Mouse (Mus musculus): ENCODE results near the gene Rars2. TPM values are rescaled to one million over a fixed set of nuclear protein-coding genes. Genes with fewer than 3 reads are reported as not detected.

The Rars2 gene
- polyA plus RNA-seq, 1 experiment from 2014 or later = 82.5 TPM

DNA sequence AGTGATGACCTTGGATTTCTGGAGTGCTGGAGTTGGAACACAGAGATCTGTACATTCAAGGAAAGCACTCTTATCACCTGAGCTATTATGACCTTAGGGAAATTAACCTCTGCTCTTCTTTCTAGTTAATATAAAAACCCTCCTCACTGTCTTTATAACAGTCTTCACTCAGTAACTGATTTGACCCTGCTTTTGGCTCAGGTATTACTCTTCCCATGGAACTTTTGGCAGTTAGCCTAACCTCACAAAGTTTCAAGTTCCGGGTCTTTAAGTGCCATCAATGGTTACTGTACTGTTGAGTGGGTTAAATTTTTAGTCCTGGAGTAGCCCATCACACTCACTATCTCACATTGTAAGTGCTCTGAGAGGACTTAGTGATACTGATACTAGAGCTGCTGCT lies 15.2 kb downstream of the Rars2 start:
- Histone ChIP-seq H3K4me2 (ENCODE audit: low read depth, low read length, severe bottlenecking) (no peak overlapping the region), H3K36me3 (ENCODE audit: control insufficient read depth, insufficient read depth, low read length) (no peaks in the 10 kb centered on the region; the same call in 1 of the 2 replicates), H3K27me3 (ENCODE audit: control insufficient read depth, insufficient read depth, low read length) (no peaks in the 10 kb centered on the region), H3K27ac (ENCODE audit: low read depth, low read length) (no peak overlapping the region), H3K4me1 (replicated peaks; ENCODE audit: control insufficient read depth, insufficient read depth, low read length) (no peaks in the 10 kb centered on the region), H3K9ac (ENCODE audit: low read length) (no peak overlapping the region), H3K9me3 (ENCODE audit: control insufficient read depth, low read length) (no peaks in the 10 kb centered on the region), H3K4me3 (ENCODE audit: low read depth, low read length) (no peak overlapping the region)
- WGBS = 91% methylated on average over 1 of the region's 1 CpGs
- ATAC-seq (replicated peaks; ENCODE audit: low FRiP score) = no peak
- DNase-seq (ENCODE audit: low spot score) = no peak

DNA sequence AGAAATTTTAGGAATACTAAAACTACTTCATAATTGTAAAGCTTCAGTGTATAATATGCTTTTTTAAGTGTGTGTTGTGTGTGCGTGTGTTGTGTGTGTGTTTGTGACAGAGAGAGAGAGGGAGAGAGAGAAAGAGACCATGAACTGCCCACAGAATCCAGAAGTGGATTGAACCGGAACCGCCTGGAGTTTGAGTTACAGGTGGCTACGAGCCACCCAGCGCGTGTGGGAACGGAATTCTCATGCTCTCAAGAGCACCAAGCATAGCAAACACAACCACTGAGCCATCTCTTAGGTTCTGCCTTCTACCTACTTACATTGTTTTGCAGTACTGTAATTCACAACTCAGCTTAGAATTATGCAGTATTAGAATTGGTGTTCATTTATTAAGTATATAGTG lies 19.4 kb downstream of the Rars2 start:
- Histone ChIP-seq H3K4me3 (ENCODE audit: low read depth, low read length) (no peak overlapping the region), H3K4me1 (replicated peaks; ENCODE audit: control insufficient read depth, insufficient read depth, low read length) (no peaks in the 10 kb centered on the region), H3K36me3 (ENCODE audit: control insufficient read depth, insufficient read depth, low read length) (no peaks in the 10 kb centered on the region; the same call in 1 of the 2 replicates), H3K27ac (ENCODE audit: low read depth, low read length) (no peak overlapping the region), H3K27me3 (ENCODE audit: control insufficient read depth, insufficient read depth, low read length) (no peaks in the 10 kb centered on the region), H3K9ac (ENCODE audit: low read length) (no peak overlapping the region), H3K4me2 (ENCODE audit: low read depth, low read length, severe bottlenecking) (no peak overlapping the region), H3K9me3 (ENCODE audit: control insufficient read depth, low read length) (no peaks in the 10 kb centered on the region)
- ATAC-seq (replicated peaks; ENCODE audit: low FRiP score) = no peak
- 97% methylated on average over 7 of the region's 7 CpGs for WGBS
- DNase-seq (ENCODE audit: low spot score) = no peak

DNA sequence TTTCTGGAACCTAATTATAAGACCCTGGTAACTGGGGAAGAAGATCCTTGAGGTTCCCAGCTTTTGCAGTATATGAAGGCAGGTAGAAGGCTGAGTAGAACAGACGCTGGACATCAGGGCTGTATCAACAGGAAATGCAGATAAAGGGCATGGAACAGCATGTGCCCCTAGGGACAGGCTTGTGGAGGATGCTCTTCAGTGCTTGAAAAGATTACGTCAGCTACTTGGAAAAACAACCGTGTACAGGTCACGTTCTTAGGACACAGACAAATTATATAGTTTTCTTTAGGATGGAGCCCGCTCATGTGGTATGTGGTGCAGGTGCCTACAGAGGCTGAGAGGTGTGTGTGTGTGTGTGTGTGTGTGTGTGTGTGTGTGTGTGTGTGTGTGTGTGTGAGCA lies 21.3 kb downstream of the Rars2 start:
- Histone ChIP-seq H3K9me3 (ENCODE audit: control insufficient read depth, low read length) (no peaks in the 10 kb centered on the region), H3K36me3 (ENCODE audit: control insufficient read depth, insufficient read depth, low read length) (no peaks in the 10 kb centered on the region; the same call in 1 of the 2 replicates), H3K27ac (ENCODE audit: low read depth, low read length) (no peak overlapping the region), H3K4me2 (ENCODE audit: low read depth, low read length, severe bottlenecking) (no peak overlapping the region), H3K4me3 (ENCODE audit: low read depth, low read length) (no peak overlapping the region), H3K4me1 (replicated peaks; ENCODE audit: control insufficient read depth, insufficient read depth, low read length) (no peaks in the 10 kb centered on the region), H3K9ac (ENCODE audit: low read length) (no peak overlapping the region), H3K27me3 (ENCODE audit: control insufficient read depth, insufficient read depth, low read length) (no peaks in the 10 kb centered on the region)
- no peak for DNase-seq (ENCODE audit: low spot score)
- WGBS = 86% methylated on average over 5 of the region's 5 CpGs
- no peak for ATAC-seq (replicated peaks; ENCODE audit: low FRiP score)

DNA sequence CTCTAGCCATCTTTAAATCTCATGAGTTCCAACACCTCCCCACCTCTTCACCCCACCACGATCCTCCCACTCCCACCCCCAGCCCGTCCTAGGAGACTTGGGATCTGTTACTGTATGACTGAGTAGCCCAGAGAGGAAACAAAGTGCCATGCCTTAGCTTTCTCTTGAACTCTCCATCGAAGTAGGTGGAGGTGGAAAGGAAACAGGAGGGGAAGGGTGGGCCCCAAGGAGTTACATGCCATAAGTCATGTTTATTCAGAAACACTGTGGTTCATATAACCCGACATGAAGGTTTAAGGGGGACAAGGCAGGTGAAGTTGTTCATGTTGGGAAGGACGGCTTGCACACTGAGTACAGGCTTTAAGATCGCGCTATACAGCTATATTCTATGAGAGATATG lies 22.6 kb downstream of the Rars2 start:
- Histone ChIP-seq H3K9ac (ENCODE audit: low read length) (no peak overlapping the region), H3K36me3 (ENCODE audit: control insufficient read depth, insufficient read depth, low read length) (no peaks in the 10 kb centered on the region; the same call in 1 of the 2 replicates), H3K27me3 (ENCODE audit: control insufficient read depth, insufficient read depth, low read length) (no peaks in the 10 kb centered on the region), H3K4me1 (replicated peaks; ENCODE audit: control insufficient read depth, insufficient read depth, low read length) (no peaks in the 10 kb centered on the region), H3K9me3 (ENCODE audit: control insufficient read depth, low read length) (no peaks in the 10 kb centered on the region), H3K4me2 (ENCODE audit: low read depth, low read length, severe bottlenecking) (no peak overlapping the region), H3K4me3 (ENCODE audit: low read depth, low read length) (no peak overlapping the region), H3K27ac (ENCODE audit: low read depth, low read length) (no peak overlapping the region)
- 91% methylated on average over 7 of the region's 7 CpGs for WGBS
- no peak for ATAC-seq (replicated peaks; ENCODE audit: low FRiP score)
- no peak for DNase-seq (ENCODE audit: low spot score)

DNA sequence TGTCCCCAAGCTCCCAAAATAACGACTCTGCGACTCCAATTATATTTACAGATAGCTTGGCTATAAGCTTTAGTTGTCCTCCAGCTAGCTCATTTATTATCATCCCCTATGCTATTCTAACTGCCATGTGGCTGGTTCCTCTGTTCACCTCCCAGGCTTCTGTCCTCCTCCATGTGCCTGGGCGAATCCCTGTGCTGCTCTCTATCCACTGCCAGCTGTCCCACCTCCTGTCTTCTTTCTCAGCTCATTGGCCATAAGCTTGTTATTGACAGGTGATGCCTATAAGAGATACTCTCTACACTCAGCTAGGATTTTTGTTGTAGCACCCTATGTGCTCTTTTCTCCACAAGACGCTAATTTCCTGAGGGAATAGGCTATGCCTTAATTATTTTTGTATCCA lies 23.1 kb downstream of the Rars2 start:
- Histone ChIP-seq H3K9ac (ENCODE audit: low read length) (no peak overlapping the region), H3K27ac (ENCODE audit: low read depth, low read length) (no peak overlapping the region), H3K4me3 (ENCODE audit: low read depth, low read length) (no peak overlapping the region), H3K36me3 (ENCODE audit: control insufficient read depth, insufficient read depth, low read length) (no peaks in the 10 kb centered on the region; the same call in 1 of the 2 replicates), H3K4me2 (ENCODE audit: low read depth, low read length, severe bottlenecking) (no peak overlapping the region), H3K27me3 (ENCODE audit: control insufficient read depth, insufficient read depth, low read length) (no peaks in the 10 kb centered on the region), H3K9me3 (ENCODE audit: control insufficient read depth, low read length) (no peaks in the 10 kb centered on the region), H3K4me1 (replicated peaks; ENCODE audit: control insufficient read depth, insufficient read depth, low read length) (no peaks in the 10 kb centered on the region)
- DNase-seq (ENCODE audit: low spot score) = no peak
- 86% methylated on average over 4 of the region's 4 CpGs for WGBS
- no peak for ATAC-seq (replicated peaks; ENCODE audit: low FRiP score)

DNA sequence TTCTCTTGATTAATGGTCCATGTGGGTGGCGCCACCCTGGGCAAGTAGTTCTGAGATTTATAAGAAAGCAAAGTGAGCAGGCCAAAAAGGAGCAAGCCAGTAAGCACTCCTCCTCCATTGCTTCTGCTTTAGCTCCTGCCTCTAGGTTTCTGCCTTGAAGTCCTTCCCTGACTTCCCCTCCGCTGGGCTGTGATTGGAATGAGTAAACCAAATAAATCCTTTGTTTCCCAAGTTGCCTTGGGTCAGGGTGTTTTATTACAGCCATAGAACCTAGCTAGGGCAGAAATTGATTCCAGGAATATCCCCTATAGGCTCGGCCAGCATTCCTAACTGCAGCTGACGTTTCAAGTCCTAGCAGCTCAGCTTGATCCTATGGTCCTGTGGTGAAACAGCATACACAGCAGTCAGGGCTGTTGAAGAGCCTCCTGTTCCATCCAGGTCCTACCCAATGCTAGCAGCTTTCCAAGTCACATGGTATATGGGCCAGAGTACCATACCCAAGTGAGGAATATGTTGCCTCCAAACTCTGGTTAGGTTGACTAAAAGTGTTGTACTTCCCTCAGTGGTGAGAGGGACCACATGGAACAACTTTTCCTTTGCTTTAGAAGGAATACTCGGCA lies 25.1 kb downstream of the Rars2 start:
- H3K27me3 ChIP-seq (ENCODE audit: control insufficient read depth, insufficient read depth, low read length) = no peaks in the 10 kb centered on the region
- no peak overlapping the region for H3K4me3 ChIP-seq (ENCODE audit: low read depth, low read length)
- DNase-seq (ENCODE audit: low spot score) (no peak), ATAC-seq (replicated peaks; ENCODE audit: low FRiP score) (no peak)
- 84% methylated on average over 5 of the region's 5 CpGs for WGBS
- H3K36me3 ChIP-seq (ENCODE audit: control insufficient read depth, insufficient read depth, low read length) = no peaks in the 10 kb centered on the region; the same call in 1 of the 2 replicates
- no peaks in the 10 kb centered on the region for H3K4me1 ChIP-seq (replicated peaks; ENCODE audit: control insufficient read depth, insufficient read depth, low read length)
- no peaks in the 10 kb centered on the region for H3K9me3 ChIP-seq (ENCODE audit: control insufficient read depth, low read length)
- H3K27ac ChIP-seq (ENCODE audit: low read depth, low read length) = no peak overlapping the region
- no peak overlapping the region for H3K9ac ChIP-seq (ENCODE audit: low read length)
- no peak overlapping the region for H3K4me2 ChIP-seq (ENCODE audit: low read depth, low read length, severe bottlenecking)

DNA sequence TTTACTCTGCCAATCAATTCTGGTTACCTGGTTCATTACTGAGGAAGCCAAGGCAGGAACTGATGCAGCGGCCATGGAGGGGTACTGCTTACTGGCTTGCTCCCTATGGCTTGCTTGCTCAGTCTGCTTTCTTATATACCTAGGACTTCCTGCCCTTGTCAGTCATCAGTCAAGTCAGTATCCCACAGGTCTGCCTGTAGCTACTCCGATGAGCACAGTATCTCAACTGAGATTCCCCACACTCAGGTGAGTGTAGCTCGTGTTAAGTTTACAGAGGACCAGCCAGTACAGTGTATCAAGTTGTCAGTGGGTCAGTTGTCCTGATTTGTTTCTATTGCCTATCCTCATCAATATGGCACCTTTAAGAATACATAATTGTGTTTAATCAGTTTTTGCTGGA lies 26.0 kb downstream of the Rars2 start:
- 88% methylated on average over 3 of the region's 3 CpGs for WGBS
- Histone ChIP-seq H3K27me3 (ENCODE audit: control insufficient read depth, insufficient read depth, low read length) (no peaks in the 10 kb centered on the region), H3K4me2 (ENCODE audit: low read depth, low read length, severe bottlenecking) (no peak overlapping the region), H3K4me1 (replicated peaks; ENCODE audit: control insufficient read depth, insufficient read depth, low read length) (no peaks in the 10 kb centered on the region), H3K27ac (ENCODE audit: low read depth, low read length) (no peak overlapping the region), H3K4me3 (ENCODE audit: low read depth, low read length) (no peak overlapping the region), H3K9me3 (ENCODE audit: control insufficient read depth, low read length) (no peaks in the 10 kb centered on the region), H3K9ac (ENCODE audit: low read length) (no peak overlapping the region), H3K36me3 (ENCODE audit: control insufficient read depth, insufficient read depth, low read length) (no peaks in the 10 kb centered on the region; the same call in 1 of the 2 replicates)
- no peak for ATAC-seq (replicated peaks; ENCODE audit: low FRiP score)
- DNase-seq (ENCODE audit: low spot score) = no peak

DNA sequence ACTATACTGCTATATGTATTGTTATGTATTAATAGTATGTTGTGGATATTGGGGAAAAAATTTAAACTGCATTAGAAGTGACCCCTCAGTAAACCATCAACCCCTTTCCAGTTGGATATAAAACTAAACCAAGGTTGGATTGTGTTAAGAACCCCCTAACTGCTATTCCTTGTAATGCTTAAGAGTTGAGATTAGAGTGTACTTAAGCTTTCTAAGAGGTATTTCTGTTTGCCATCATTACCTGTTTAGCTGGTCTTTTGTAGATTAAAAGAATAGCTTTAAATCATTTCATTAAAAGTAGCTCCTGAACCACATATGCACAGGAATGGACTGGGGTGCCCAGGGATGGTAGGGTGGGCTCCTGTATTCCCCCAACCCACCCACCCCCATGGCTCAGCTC lies 30.0 kb downstream of the Rars2 start:
- H3K27me3 ChIP-seq (ENCODE audit: control insufficient read depth, insufficient read depth, low read length) = no peaks in the 10 kb centered on the region
- H3K4me1 ChIP-seq (replicated peaks; ENCODE audit: control insufficient read depth, insufficient read depth, low read length) = no peaks in the 10 kb centered on the region
- DNase-seq (ENCODE audit: low spot score) = no peak
- no peak overlapping the region for H3K9ac ChIP-seq (ENCODE audit: low read length)
- no peaks in the 10 kb centered on the region; the same call in 1 of the 2 replicates for H3K36me3 ChIP-seq (ENCODE audit: control insufficient read depth, insufficient read depth, low read length)
- H3K27ac ChIP-seq (ENCODE audit: low read depth, low read length) = no peak overlapping the region
- no peak for ATAC-seq (replicated peaks; ENCODE audit: low FRiP score)
- no peaks in the 10 kb centered on the region for H3K9me3 ChIP-seq (ENCODE audit: control insufficient read depth, low read length)
- no peak overlapping the region for H3K4me3 ChIP-seq (ENCODE audit: low read depth, low read length)
- no peak overlapping the region for H3K4me2 ChIP-seq (ENCODE audit: low read depth, low read length, severe bottlenecking)

DNA sequence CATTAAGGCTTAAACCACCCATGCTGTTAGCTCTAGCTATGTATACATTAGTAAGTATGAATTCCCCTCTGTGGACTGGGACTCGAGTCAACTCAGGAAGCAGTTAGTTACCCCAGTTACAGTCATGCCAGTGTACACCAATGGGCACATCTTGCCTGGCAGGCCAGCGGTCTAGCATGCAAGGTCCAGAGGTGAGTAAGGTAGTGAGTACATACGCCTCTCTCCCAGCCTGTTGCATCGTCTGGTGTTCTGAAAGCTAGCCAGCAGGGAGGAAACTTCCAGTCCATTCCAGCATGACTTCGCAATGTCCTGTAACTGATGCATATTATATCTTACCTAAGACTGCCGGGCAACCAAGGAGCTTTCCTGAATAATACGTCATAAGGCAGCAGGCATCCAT lies 38.4 kb downstream of the Rars2 start:
- DNase-seq (ENCODE audit: low spot score) (no peak), ATAC-seq (replicated peaks; ENCODE audit: low FRiP score) (no peak)
- Histone ChIP-seq H3K4me3 (ENCODE audit: low read depth, low read length) (no peak overlapping the region), H3K4me2 (ENCODE audit: low read depth, low read length, severe bottlenecking) (no peak overlapping the region), H3K27ac (ENCODE audit: low read depth, low read length) (no peak overlapping the region), H3K4me1 (replicated peaks; ENCODE audit: control insufficient read depth, insufficient read depth, low read length) (no peaks in the 10 kb centered on the region), H3K9me3 (ENCODE audit: control insufficient read depth, low read length) (no peaks in the 10 kb centered on the region), H3K36me3 (ENCODE audit: control insufficient read depth, insufficient read depth, low read length) (peaks cover 4% of the 10 kb centered on the region), H3K9ac (ENCODE audit: low read length) (no peak overlapping the region), H3K27me3 (ENCODE audit: control insufficient read depth, insufficient read depth, low read length) (no peaks in the 10 kb centered on the region)
- 94% methylated on average over 7 of the region's 7 CpGs for WGBS

All from forebrain, embryonic 11.5 days (tissue).